Mouse (Mus musculus) liver, adult 2 months (tissue): Measurements from ENCODE around the gene Mmd. TPM values are rescaled to one million over a fixed set of nuclear protein-coding genes. Genes with fewer than 3 reads are reported as not detected.

Experiments
- DNase-seq: peaks from one replicate; pipeline ENCODE4 v3.0.0-alpha.2; 2011; ENCODE audit warnings: low read depth, low spot score; ENCODE audit errors: extremely low read depth
- H3K27ac ChIP-seq: fragments of 200-500 bp; replicated peaks from 2 replicates; pipeline ENCODE4 v1.5.1; 2012; ENCODE audit warnings: low read depth, mild to moderate bottlenecking, control low read depth, inconsistent platforms, low read length; ENCODE audit not compliant: insufficient read depth
- H3K27me3 ChIP-seq: fragments of 200-500 bp; 2 replicates; pipeline ENCODE4 v1.6.1; 2012; ENCODE audit warnings: mild to moderate bottlenecking, moderate library complexity, low read length, inconsistent platforms; ENCODE audit not compliant: control insufficient read depth, insufficient read depth
- H3K36me3 ChIP-seq: fragments of 200-500 bp; 2 replicates; pipeline ENCODE4 v1.6.1; 2012; ENCODE audit warnings: low read length, inconsistent platforms; ENCODE audit not compliant: control insufficient read depth, insufficient read depth
- H3K4me1 ChIP-seq: fragments of 200-500 bp; 2 replicates; pipeline ENCODE4 v1.6.1; 2011; ENCODE audit warnings: low read length; ENCODE audit not compliant: control insufficient read depth, insufficient read depth
- H3K4me3 ChIP-seq: fragments of 200-500 bp; 2 replicates; pipeline ENCODE4 v1.5.1; 2011; ENCODE audit warnings: low read depth, mild to moderate bottlenecking, control low read depth, low read length, moderate library complexity; ENCODE audit not compliant: insufficient read depth
- H3K79me2 ChIP-seq: fragments of 200-500 bp; 2 replicates; pipeline ENCODE4 v1.6.1; 2012; ENCODE audit warnings: inconsistent platforms, mild to moderate bottlenecking, low read length, moderate library complexity; ENCODE audit not compliant: control insufficient read depth, insufficient read depth
- H3K9ac ChIP-seq: fragments of 200-500 bp; 2 replicates; pipeline ENCODE4 v1.6.1; 2012; ENCODE audit warnings: low read depth, mild to moderate bottlenecking, control low read depth, inconsistent platforms, low read length
- CTCF ChIP-seq: fragments of 200-500 bp; IDR thresholded peaks from 2 replicates; pipeline ENCODE4 v1.5.1; 2011; ENCODE audit warnings: low read depth, low read length, control low read depth
- POLR2A ChIP-seq: fragments of 200-500 bp; IDR thresholded peaks from 2 replicates; pipeline ENCODE4 v1.6.1; 2011; ENCODE audit warnings: low read length, control low read depth; ENCODE audit not compliant: insufficient read depth; ENCODE audit errors: extremely low read depth
- WGBS: fragments of 180-500 bp; shearing (Covaris S2); methylation state at CpG from one replicate; pipeline ENCODE4 v1.1.7; 2018; 5-methylcytosine and 5-hydroxymethylcytosine counted together
- polyA plus RNA-seq: library from polyadenylated mRNA; depleted of rRNA; stranded (reverse); fragments of >200 nt; gene quantifications from 2 replicates; pipeline ENCODE4 v1.2.3, GENCODE M21; 2012
- total RNA-seq: library from RNA; depleted of rRNA; stranded (reverse); fragments of >200 nt; gene quantifications from 2 replicates; pipeline ENCODE4 v1.2.3, GENCODE M21; 2014

Mmd gene
- total and polyA plus RNA-seq, 2 experiments: 60.3 to 124 TPM

- no peak overlapping the region for H3K27ac ChIP-seq
Measured at GRCm38 (mm10) chr11:90232685-90233084, 16.6 kb upstream of the Mmd start.

GRCm38 (mm10) chr11:90235221-90235620 is 14.0 kb upstream of the Mmd start:
- WGBS: 81% methylated on average over 5 of the region's 5 CpGs
- TF ChIP-seq POLR2A (no peak), CTCF (no peak)
- no peak overlapping the region for H3K4me3 ChIP-seq
- no peaks in the 10 kb centered on the region for H3K27me3 ChIP-seq
- DNase-seq: no peak
- H3K36me3 ChIP-seq: no peaks in the 10 kb centered on the region
- no peak overlapping the region for H3K27ac ChIP-seq
- peaks cover 14% of the 10 kb centered on the region for H3K4me1 ChIP-seq
- H3K79me2 ChIP-seq: no peaks in the 10 kb centered on the region
- H3K9ac ChIP-seq: no peak overlapping the region

More at GRCm38 (mm10) chr11:90232685-90233084, 16.6 kb upstream of the Mmd start:
- H3K4me1 ChIP-seq: peaks cover 10% of the 10 kb centered on the region
- H3K9ac ChIP-seq: no peak overlapping the region
- H3K27me3 ChIP-seq: no peaks in the 10 kb centered on the region
- H3K79me2 ChIP-seq: no peaks in the 10 kb centered on the region
- H3K4me3 ChIP-seq: no peak overlapping the region
- DNase-seq: no peak
- H3K36me3 ChIP-seq: no peaks in the 10 kb centered on the region
- TF ChIP-seq POLR2A (no peak), CTCF (no peak)
- 78% methylated on average over 4 of the region's 4 CpGs for WGBS

- TF ChIP-seq CTCF: no peak
- TF ChIP-seq POLR2A: no peak
- H3K4me1 ChIP-seq: peaks cover 14% of the 10 kb centered on the region
- DNase-seq: no peak
- no peak overlapping the region for H3K4me3 ChIP-seq
- no peaks in the 10 kb centered on the region for H3K36me3 ChIP-seq
- no peaks in the 10 kb centered on the region for H3K79me2 ChIP-seq
- no peaks in the 10 kb centered on the region for H3K27me3 ChIP-seq
- H3K27ac ChIP-seq: no peak overlapping the region
- WGBS: 91% methylated on average over 5 of the region's 5 CpGs
- H3K9ac ChIP-seq: no peak overlapping the region
Measured at GRCm38 (mm10) chr11:90237616-90238015, 11.6 kb upstream of the Mmd start.

GRCm38 (mm10) chr11:90238657-90239056 is 10.6 kb upstream of the Mmd start:
- WGBS: 68% methylated on average over 2 of the region's 2 CpGs
- no peak for DNase-seq
- Histone ChIP-seq H3K4me3 (no peak overlapping the region), H3K79me2 (no peaks in the 10 kb centered on the region), H3K27me3 (no peaks in the 10 kb centered on the region), H3K27ac (no peak overlapping the region), H3K36me3 (no peaks in the 10 kb centered on the region), H3K4me1 (peaks cover 14% of the 10 kb centered on the region), H3K9ac (no peak overlapping the region)
- TF ChIP-seq POLR2A (no peak), CTCF (no peak)

GRCm38 (mm10) chr11:90240652-90241330 is 8.5 kb upstream of the Mmd start:
- H3K36me3 ChIP-seq: no peaks in the 10 kb centered on the region
- DNase-seq: peak; percentile 94
- no peak overlapping the region for H3K9ac ChIP-seq
- H3K79me2 ChIP-seq: no peaks in the 10 kb centered on the region
- peaks cover 14% of the 10 kb centered on the region for H3K4me1 ChIP-seq
- TF ChIP-seq CTCF (no peak), POLR2A (no peak)
- 8% methylated on average over 6 of the region's 6 CpGs for WGBS
- H3K27me3 ChIP-seq: no peaks in the 10 kb centered on the region
- H3K4me3 ChIP-seq: no peak overlapping the region
- H3K27ac ChIP-seq: peak overlapping the region; percentile 79

- DNase-seq: no peak
- Histone ChIP-seq H3K4me1 (peaks cover 14% of the 10 kb centered on the region), H3K9ac (no peak overlapping the region), H3K27me3 (no peaks in the 10 kb centered on the region), H3K4me3 (no peak overlapping the region), H3K79me2 (no peaks in the 10 kb centered on the region), H3K36me3 (no peaks in the 10 kb centered on the region), H3K27ac (no peak overlapping the region)
- 57% methylated on average over 2 of the region's 2 CpGs for WGBS
- no peak for TF ChIP-seq CTCF
- no peak for TF ChIP-seq POLR2A
Measured at GRCm38 (mm10) chr11:90241874-90242273, 7.4 kb upstream of the Mmd start.
